15 mouse cellular contexts compared by ENCODE assay signal in genomic region chr7:66743377-66743781, GRCm38 (mm10). TPM values are rescaled to one million over a fixed set of nuclear protein-coding genes. Genes with fewer than 3 reads are reported as not detected.
DNase-seq lines count a peak whose midpoint lies in the region; ATAC-seq and TF ChIP-seq lines count a peak whose summit lies in the region.
"Had no signal": no experiment of that assay in that cellular context is flagged by ENCODE, and none has a peak within 500 bp of the region (broad histone marks: within the 10 kb centered on the region; RNA-seq: fewer than 3 reads in every experiment).

TSS of gene Cers3 (plus strand) at chr7:66743504.

- peak within 1 kb of the TSS; percentile 44 for H3K27ac ChIP-seq in embryonic facial prominence, embryonic 14.5 days (replicated peaks; ENCODE audit: low read depth, low read length)
- H3K27ac ChIP-seq in lung, embryonic 14.5 days (ENCODE audit: low read depth): 0 out of 2 replicates have a peak within 1 kb of the TSS, but pooled peaks have one; percentile 31
- peak within 1 kb of the TSS; percentile 73 for H3K27ac ChIP-seq in stomach, embryonic 16.5 days (ENCODE audit: low read length)
- no peak within 1 kb of the TSS for H3K27ac ChIP-seq in midbrain, embryonic 16.5 days (ENCODE audit: low read length)
- no peak within 1 kb of the TSS for H3K27ac ChIP-seq in kidney, embryonic 15.5 days
- H3K27ac ChIP-seq: liver, embryonic 12.5 days had no signal

- peak; percentile 49 for TF ChIP-seq CTCF in lung, embryonic 14.5 days (IDR thresholded peaks at IDR 0.05; ENCODE audit: low read depth)

- no peak within 1 kb of the TSS for H3K9ac ChIP-seq in embryonic facial prominence, embryonic 14.5 days (ENCODE audit: low read depth, low read length)
- H3K9ac ChIP-seq in lung, embryonic 14.5 days: no peak within 1 kb of the TSS
- H3K9ac ChIP-seq in stomach, embryonic 16.5 days (ENCODE audit: low read length): peak within 1 kb of the TSS; percentile 52
- no peak within 1 kb of the TSS for H3K9ac ChIP-seq in midbrain, embryonic 16.5 days (ENCODE audit: low read depth, low read length)
- no peak within 1 kb of the TSS for H3K9ac ChIP-seq in kidney, embryonic 15.5 days
- H3K9ac ChIP-seq: liver, embryonic 12.5 days had no signal

- H3K27me3 ChIP-seq in embryonic facial prominence, embryonic 14.5 days (replicated peaks; ENCODE audit: control insufficient read depth, insufficient read depth, low read length): no peaks in the 10 kb centered on the region
- no peaks in the 10 kb centered on the region for H3K27me3 ChIP-seq in lung, embryonic 14.5 days (ENCODE audit: insufficient read depth, low read length)
- H3K27me3 ChIP-seq in stomach, embryonic 16.5 days (ENCODE audit: control insufficient read depth, insufficient read depth, low read length): no peaks in the 10 kb centered on the region
- no peaks in the 10 kb centered on the region for H3K27me3 ChIP-seq in midbrain, embryonic 16.5 days (ENCODE audit: control insufficient read depth, insufficient read depth, low read depth, low read length)
- H3K27me3 ChIP-seq in kidney, embryonic 15.5 days: no peaks in the 10 kb centered on the region
- H3K27me3 ChIP-seq: liver, embryonic 12.5 days; Patski had no signal

- no peaks in the 10 kb centered on the region for H3K9me3 ChIP-seq in embryonic facial prominence, embryonic 14.5 days (ENCODE audit: control insufficient read depth, low read length)
- no peaks in the 10 kb centered on the region for H3K9me3 ChIP-seq in lung, embryonic 14.5 days (ENCODE audit: low read depth, low read length)
- H3K9me3 ChIP-seq in stomach, embryonic 16.5 days (replicated peaks; ENCODE audit: control insufficient read depth, low read length): no peaks in the 10 kb centered on the region
- H3K9me3 ChIP-seq in midbrain, embryonic 16.5 days (replicated peaks; ENCODE audit: control insufficient read depth, low read length, poor library complexity, severe bottlenecking): no peaks in the 10 kb centered on the region
- H3K9me3 ChIP-seq in kidney, embryonic 15.5 days (replicated peaks): no peaks in the 10 kb centered on the region
- H3K9me3 ChIP-seq: liver, embryonic 12.5 days had no signal

- no peaks in the 10 kb centered on the region for H3K36me3 ChIP-seq in embryonic facial prominence, embryonic 14.5 days (ENCODE audit: control insufficient read depth, insufficient read depth, low read length)
- H3K36me3 ChIP-seq in lung, embryonic 14.5 days (ENCODE audit: insufficient read depth): no peaks in the 10 kb centered on the region
- no peaks in the 10 kb centered on the region for H3K36me3 ChIP-seq in stomach, embryonic 16.5 days (ENCODE audit: control insufficient read depth, insufficient read depth, low read length)
- no peaks in the 10 kb centered on the region for H3K36me3 ChIP-seq in midbrain, embryonic 16.5 days (ENCODE audit: control insufficient read depth, insufficient read depth, low read length)
- H3K36me3 ChIP-seq in kidney, embryonic 15.5 days: no peaks in the 10 kb centered on the region
- H3K36me3 ChIP-seq: liver, embryonic 12.5 days had no signal

- WGBS in embryonic facial prominence, embryonic 14.5 days: 57% methylated on average over 9 of the region's 9 CpGs
- 49% methylated on average over 9 of the region's 9 CpGs for WGBS in lung, embryonic 14.5 days
- WGBS in stomach, embryonic 16.5 days: 55% methylated on average over 9 of the region's 9 CpGs
- WGBS in midbrain, embryonic 16.5 days: 77% methylated on average over 9 of the region's 9 CpGs
- WGBS in kidney, embryonic 15.5 days: 71% methylated on average over 9 of the region's 9 CpGs

- peak within 1 kb of the TSS; percentile 4; the same call in 1 of the 2 replicates for H3K4me2 ChIP-seq in embryonic facial prominence, embryonic 14.5 days (ENCODE audit: low read depth, low read length)
- H3K4me2 ChIP-seq in lung, embryonic 14.5 days: peak within 1 kb of the TSS; percentile 30
- H3K4me2 ChIP-seq in stomach, embryonic 16.5 days (ENCODE audit: low read depth, low read length): peak within 1 kb of the TSS; percentile 35
- no peak within 1 kb of the TSS for H3K4me2 ChIP-seq in midbrain, embryonic 16.5 days (ENCODE audit: low read length)
- H3K4me2 ChIP-seq in kidney, embryonic 15.5 days: no peak within 1 kb of the TSS
- H3K4me2 ChIP-seq: liver, embryonic 12.5 days had no signal

- ATAC-seq in embryonic facial prominence, embryonic 14.5 days (ENCODE audit: low read depth): peak; percentile 63
- 0 out of 2 replicates have a peak, but pooled peaks have one; percentile 54 for ATAC-seq in lung, embryonic 14.5 days (ENCODE audit: insufficient read depth)
- peak; percentile 29; the same call in 1 of the 2 replicates for ATAC-seq in stomach, embryonic 16.5 days (ENCODE audit: insufficient read depth, low FRiP score)
- ATAC-seq in midbrain, embryonic 16.5 days: no peak
- ATAC-seq in kidney, embryonic 15.5 days (replicated peaks; ENCODE audit: low FRiP score): no peak
- ATAC-seq: liver, embryonic 12.5 days; Patski had no signal

- DNase-seq in heart, adult 11 months: peak; percentile 78
- DNase-seq in heart, adult 9 months (ENCODE audit: low spot score in 2 of 2): no peak
- peak; percentile 79 for DNase-seq in embryonic facial prominence, embryonic 14.5 days (ENCODE audit: low spot score)
- DNase-seq in lung, embryonic 14.5 days: peak; percentile 53
- no peak for DNase-seq in thymus, adult 18-20 months
- DNase-seq: cerebellum, adult 8-10 months; gastrocnemius, postnatal 10 days; layer of hippocampus, adult 9-11 months; right cerebral cortex, postnatal 14 days had no signal

- peak within 1 kb of the TSS; percentile 18; the same call in 1 of the 2 replicates for H3K4me3 ChIP-seq in embryonic facial prominence, embryonic 14.5 days (ENCODE audit: low read depth, low read length)
- no peak within 1 kb of the TSS; the same call in 1 of the 2 replicates for H3K4me3 ChIP-seq in lung, embryonic 14.5 days (ENCODE audit: low read depth, low read length)
- peak within 1 kb of the TSS; percentile 35 for H3K4me3 ChIP-seq in stomach, embryonic 16.5 days (replicated peaks; ENCODE audit: low read length)
- no peak within 1 kb of the TSS for H3K4me3 ChIP-seq in midbrain, embryonic 16.5 days (ENCODE audit: low read depth, low read length)
- H3K4me3 ChIP-seq in kidney, embryonic 15.5 days (replicated peaks): no peak within 1 kb of the TSS
- H3K4me3 ChIP-seq: liver, embryonic 12.5 days; myocyte had no signal

- H3K4me1 ChIP-seq in embryonic facial prominence, embryonic 14.5 days (ENCODE audit: control insufficient read depth, insufficient read depth, low read length): no peaks in the 10 kb centered on the region
- H3K4me1 ChIP-seq in lung, embryonic 14.5 days (ENCODE audit: insufficient read depth): no peaks in the 10 kb centered on the region
- H3K4me1 ChIP-seq in stomach, embryonic 16.5 days (ENCODE audit: control insufficient read depth, insufficient read depth, low read length): peaks cover 3% of the 10 kb centered on the region; the same call in 1 of the 2 replicates
- H3K4me1 ChIP-seq in midbrain, embryonic 16.5 days (ENCODE audit: control insufficient read depth, insufficient read depth, low read length): no peaks in the 10 kb centered on the region
- no peaks in the 10 kb centered on the region for H3K4me1 ChIP-seq in kidney, embryonic 15.5 days
- H3K4me1 ChIP-seq: liver, embryonic 12.5 days had no signal

RNA-seq across cellular contexts. Expression of gene Cers3, which starts in this region (rescaled TPM):
- 5.0 and 6.7 TPM in 2 replicates for polyA plus RNA-seq in embryonic facial prominence, embryonic 14.5 days (2014; fragmentation: Nextera tagmentation; extraction: Ambion mirVana)
- polyA plus RNA-seq in lung, embryonic 14.5 days (2014; fragmentation: Nextera tagmentation; extraction: Ambion mirVana): 4.0 and 4.6 TPM in 2 replicates
- polyA plus RNA-seq in stomach, embryonic 16.5 days (2015; fragmentation: Nextera tagmentation; extraction: Ambion mirVana): 19.4 and 27.8 TPM in 2 replicates
- 0.26 and 0.52 TPM in 2 replicates for polyA plus RNA-seq in midbrain, embryonic 16.5 days (2015; fragmentation: Nextera tagmentation; extraction: Ambion mirVana)
- polyA plus RNA-seq in kidney, embryonic 15.5 days (2015; fragmentation: Nextera tagmentation; extraction: Ambion mirVana): 1.2 and 1.3 TPM in 2 replicates

Comparison
In these comparisons a context has a peak if more than half of its experiments do, and no peak if none do; other contexts are left out.
1. DNase-seq: peak in heart, adult 11 months (single experiment), embryonic facial prominence, embryonic 14.5 days (single experiment) and lung, embryonic 14.5 days (single experiment); none in heart, adult 9 months (0 of 2) and thymus, adult 18-20 months (0 of 2).
2. ATAC-seq: peak in embryonic facial prominence, embryonic 14.5 days (single experiment), lung, embryonic 14.5 days (single experiment) and stomach, embryonic 16.5 days (single experiment); none in midbrain, embryonic 16.5 days (single experiment) and kidney, embryonic 15.5 days (single experiment).
3. H3K27ac ChIP-seq: peak in embryonic facial prominence, embryonic 14.5 days (single experiment), lung, embryonic 14.5 days (single experiment) and stomach, embryonic 16.5 days (single experiment); none in midbrain, embryonic 16.5 days (single experiment) and kidney, embryonic 15.5 days (single experiment).
4. H3K4me2 ChIP-seq: peak in embryonic facial prominence, embryonic 14.5 days (single experiment), lung, embryonic 14.5 days (single experiment) and stomach, embryonic 16.5 days (single experiment); none in midbrain, embryonic 16.5 days (single experiment) and kidney, embryonic 15.5 days (single experiment).
5. H3K4me3 ChIP-seq: peak in embryonic facial prominence, embryonic 14.5 days (single experiment) and stomach, embryonic 16.5 days (single experiment); none in lung, embryonic 14.5 days (single experiment), midbrain, embryonic 16.5 days (single experiment) and kidney, embryonic 15.5 days (single experiment).